ENCODE assay signal across 15 mouse cellular contexts in the genomic region with DNA sequence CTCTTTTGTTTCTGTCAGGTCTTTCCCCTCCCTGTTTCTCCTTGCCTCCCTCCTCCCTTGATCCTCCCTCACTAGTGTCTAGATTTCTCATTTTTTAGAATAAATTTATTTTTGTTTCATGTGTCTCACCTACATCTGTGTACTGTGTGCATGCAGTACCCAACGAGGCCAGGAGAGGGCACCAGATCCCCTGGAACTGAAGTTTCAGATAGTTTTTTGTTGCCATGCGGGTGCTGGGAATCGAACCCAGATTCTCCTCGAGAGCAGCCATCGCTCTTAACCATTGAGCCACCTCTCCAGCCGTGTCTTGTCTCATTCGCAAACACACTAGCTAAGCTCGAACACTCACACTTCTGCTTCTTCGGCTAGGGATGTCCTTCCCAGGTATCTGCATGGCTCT. TPM values are rescaled to one million over a fixed set of nuclear protein-coding genes. Genes with fewer than 3 reads are reported as not detected.
DNase-seq lines count a peak whose midpoint lies in the region; ATAC-seq and TF ChIP-seq lines count a peak whose summit lies in the region.
"Had no signal": no experiment of that assay in that cellular context is flagged by ENCODE, and none has a peak within 500 bp of the region (broad histone marks: within the 10 kb centered on the region; RNA-seq: fewer than 3 reads in every experiment).

No protein-coding gene starts in this region.

- peak overlapping the region; percentile 94 for H3K27ac ChIP-seq in layer of hippocampus, adult 2 months
- H3K27ac ChIP-seq: limb, embryonic 10.5 days had no signal

- no peak overlapping the region for H3K4me3 ChIP-seq in layer of hippocampus, adult 2 months
- H3K4me3 ChIP-seq: limb, embryonic 10.5 days; megakaryocyte, embryonic 14.5 days had no signal

- no peak for ATAC-seq in CD4-positive, CD25-positive, alpha-beta regulatory T cell, adult 4 months
- no peak for ATAC-seq in cerebellum, adult (ENCODE audit: insufficient number of reproducible peaks, low FRiP score, low TSS enrichment)
- ATAC-seq: hindbrain, embryonic 16.5 days had no signal

- DNase-seq in CD4-positive, CD25-positive, alpha-beta regulatory T cell, adult 2 months (ENCODE audit: low read depth, low spot score) = peak; percentile 40
- DNase-seq in layer of hippocampus, adult 2 months (ENCODE audit: low spot score in 2 of 2) = no peak
- DNase-seq in layer of hippocampus, adult 9-11 months = no peak
- DNase-seq in thymus, postnatal 14 days = peak; percentile 9
- no peak for DNase-seq in thymus, postnatal 25 days
- peak; percentile 65 for DNase-seq in testis, postnatal 10 days (ENCODE audit: low spot score)
- DNase-seq: cerebellum, postnatal 14 days; heart, postnatal 10 days; kidney, postnatal 10 days; lung, adult 2 months had no signal

- TF ChIP-seq CTCF in layer of hippocampus, adult 2 months (conservative IDR thresholded peaks at IDR 0.05) = peak; percentile 70

RNA-seq across cellular contexts. Expression of a gene that starts 26.5 kb away (rescaled TPM):
- 100 to 1,000 TPM; 135 to 144 TPM for polyA plus RNA-seq in CD4-positive, CD25-positive, alpha-beta regulatory T cell, adult 4 months (2017; shearing (Covaris generic))
- 10 to 100 TPM; 18.7 to 21.3 TPM for total RNA-seq in layer of hippocampus, adult 2 months (2021)

Comparison
In these comparisons a context has a peak if more than half of its experiments do, and no peak if none do; other contexts are left out.
1. DNase-seq: peak in CD4-positive, CD25-positive, alpha-beta regulatory T cell, adult 2 months (single experiment), thymus, postnatal 14 days (single experiment) and testis, postnatal 10 days (single experiment); none in layer of hippocampus, adult 2 months (0 of 2), layer of hippocampus, adult 9-11 months (single experiment) and thymus, postnatal 25 days (single experiment).